8 mouse cellular contexts compared by ENCODE assay signal in genomic region chr8:125165505-125166446, GRCm38 (mm10).
DNase-seq lines count a peak whose midpoint lies in the region; ATAC-seq and TF ChIP-seq lines count a peak whose summit lies in the region.

No protein-coding gene starts in this region.

- peaks cover 4% of the 10 kb centered on the region; the same call in 1 of the 2 replicates for H3K27me3 ChIP-seq in hindbrain, embryonic 10.5 days (ENCODE audit: insufficient read depth, poor library complexity, severe bottlenecking)
- H3K27me3 ChIP-seq in hindbrain, embryonic 12.5 days = 0 out of 2 replicates have a peak, but pooled peaks cover under 1% of the 10 kb centered on the region
- H3K27me3 ChIP-seq in forebrain, embryonic 15.5 days = no peaks in the 10 kb centered on the region
- H3K27me3 ChIP-seq in intestine, postnatal 0 days (replicated peaks; ENCODE audit: control insufficient read depth, insufficient read depth, low read length) = no peaks in the 10 kb centered on the region
- H3K27me3 ChIP-seq in lung, embryonic 14.5 days (ENCODE audit: insufficient read depth, low read length) = no peaks in the 10 kb centered on the region
- H3K27me3 ChIP-seq in stomach, embryonic 15.5 days (replicated peaks) = no peaks in the 10 kb centered on the region

- WGBS in hindbrain, embryonic 10.5 days = 67% methylated on average over 11 of the region's 11 CpGs
- WGBS in hindbrain, embryonic 12.5 days = 70% methylated on average over 11 of the region's 11 CpGs
- WGBS in forebrain, embryonic 15.5 days = 65% methylated on average over 10 of the region's 11 CpGs
- WGBS in intestine, postnatal 0 days = 64% methylated on average over 10 of the region's 11 CpGs
- 70% methylated on average over 11 of the region's 11 CpGs for WGBS in lung, embryonic 14.5 days
- 67% methylated on average over 11 of the region's 11 CpGs for WGBS in stomach, embryonic 15.5 days

- no peak overlapping the region for H3K4me2 ChIP-seq in hindbrain, embryonic 12.5 days (replicated peaks)
- H3K4me2 ChIP-seq in forebrain, embryonic 15.5 days (replicated peaks) = no peak overlapping the region
- H3K4me2 ChIP-seq in intestine, postnatal 0 days (replicated peaks; ENCODE audit: low read depth) = no peak overlapping the region
- no peak overlapping the region for H3K4me2 ChIP-seq in lung, embryonic 14.5 days
- H3K4me2 ChIP-seq in stomach, embryonic 15.5 days = no peak overlapping the region

- TF ChIP-seq CTCF in intestine, postnatal 0 days (IDR thresholded peaks at IDR 0.05; ENCODE audit: low read depth) = peak; percentile 80
- TF ChIP-seq CTCF in lung, embryonic 14.5 days (IDR thresholded peaks at IDR 0.05; ENCODE audit: low read depth) = peak; percentile 69

- no peaks in the 10 kb centered on the region for H3K36me3 ChIP-seq in hindbrain, embryonic 10.5 days
- no peaks in the 10 kb centered on the region for H3K36me3 ChIP-seq in hindbrain, embryonic 12.5 days
- H3K36me3 ChIP-seq in forebrain, embryonic 15.5 days = no peaks in the 10 kb centered on the region
- H3K36me3 ChIP-seq in intestine, postnatal 0 days (ENCODE audit: control insufficient read depth, insufficient read depth) = no peaks in the 10 kb centered on the region
- no peaks in the 10 kb centered on the region for H3K36me3 ChIP-seq in lung, embryonic 14.5 days (ENCODE audit: insufficient read depth)
- no peaks in the 10 kb centered on the region for H3K36me3 ChIP-seq in stomach, embryonic 15.5 days

- no peaks in the 10 kb centered on the region for H3K9me3 ChIP-seq in hindbrain, embryonic 10.5 days
- H3K9me3 ChIP-seq in hindbrain, embryonic 12.5 days (replicated peaks) = no peaks in the 10 kb centered on the region
- no peaks in the 10 kb centered on the region for H3K9me3 ChIP-seq in forebrain, embryonic 15.5 days
- no peaks in the 10 kb centered on the region for H3K9me3 ChIP-seq in intestine, postnatal 0 days (ENCODE audit: control insufficient read depth)
- no peaks in the 10 kb centered on the region for H3K9me3 ChIP-seq in lung, embryonic 14.5 days (ENCODE audit: low read depth, low read length)
- H3K9me3 ChIP-seq in stomach, embryonic 15.5 days = no peaks in the 10 kb centered on the region

- no peak for ATAC-seq in hindbrain, embryonic 12.5 days (ENCODE audit: low FRiP score)
- ATAC-seq in cerebellum, adult (ENCODE audit: insufficient number of reproducible peaks, low FRiP score, low TSS enrichment) = 0 out of 2 replicates have a peak, but pooled peaks have one; percentile 26
- ATAC-seq in forebrain, embryonic 15.5 days (replicated peaks) = peak; percentile 39; the same call in 1 of the 2 replicates
- ATAC-seq in intestine, postnatal 0 days = peak; percentile 79
- no peak for ATAC-seq in lung, embryonic 14.5 days (ENCODE audit: insufficient read depth)
- ATAC-seq in stomach, embryonic 15.5 days (ENCODE audit: insufficient read depth, low FRiP score, low read depth) = 0 out of 2 replicates have a peak, but pooled peaks have one; percentile 18

- DNase-seq in hindbrain, embryonic 10.5 days (ENCODE audit: low spot score) = peak; percentile 37
- peak; percentile 13 to 39 for DNase-seq in CD8-positive naive resting alpha-beta T cell, adult 2 months (ENCODE audit: low read depth in 2 of 2, low spot score in 2 of 2)
- DNase-seq in lung, embryonic 14.5 days = peak; percentile 68

- peaks cover 7% of the 10 kb centered on the region for H3K4me1 ChIP-seq in hindbrain, embryonic 10.5 days (replicated peaks)
- peaks cover 9% of the 10 kb centered on the region for H3K4me1 ChIP-seq in hindbrain, embryonic 12.5 days
- H3K4me1 ChIP-seq in forebrain, embryonic 15.5 days = peaks cover 14% of the 10 kb centered on the region; the same call in 1 of the 2 replicates
- no peaks in the 10 kb centered on the region for H3K4me1 ChIP-seq in intestine, postnatal 0 days (replicated peaks; ENCODE audit: control insufficient read depth, insufficient read depth, low read length)
- H3K4me1 ChIP-seq in lung, embryonic 14.5 days (ENCODE audit: insufficient read depth) = no peaks in the 10 kb centered on the region; the same call in 1 of the 2 replicates
- no peaks in the 10 kb centered on the region for H3K4me1 ChIP-seq in stomach, embryonic 15.5 days

- no peak overlapping the region for H3K4me3 ChIP-seq in hindbrain, embryonic 10.5 days
- no peak overlapping the region for H3K4me3 ChIP-seq in hindbrain, embryonic 12.5 days
- H3K4me3 ChIP-seq in forebrain, embryonic 15.5 days = no peak overlapping the region
- H3K4me3 ChIP-seq in intestine, postnatal 0 days (ENCODE audit: low read depth, low read length) = no peak overlapping the region
- H3K4me3 ChIP-seq in lung, embryonic 14.5 days (ENCODE audit: low read depth, low read length) = no peak overlapping the region
- no peak overlapping the region for H3K4me3 ChIP-seq in stomach, embryonic 15.5 days (replicated peaks)

- H3K9ac ChIP-seq in hindbrain, embryonic 12.5 days = no peak overlapping the region
- no peak overlapping the region for H3K9ac ChIP-seq in forebrain, embryonic 15.5 days (replicated peaks)
- H3K9ac ChIP-seq in intestine, postnatal 0 days (ENCODE audit: low read depth, low read length) = no peak overlapping the region
- no peak overlapping the region for H3K9ac ChIP-seq in lung, embryonic 14.5 days
- no peak overlapping the region for H3K9ac ChIP-seq in stomach, embryonic 15.5 days

- peak overlapping the region; percentile 47; the same call in 1 of the 2 replicates for H3K27ac ChIP-seq in hindbrain, embryonic 10.5 days
- H3K27ac ChIP-seq in hindbrain, embryonic 12.5 days = no peak overlapping the region
- no peak overlapping the region for H3K27ac ChIP-seq in forebrain, embryonic 15.5 days (replicated peaks)
- no peak overlapping the region for H3K27ac ChIP-seq in intestine, postnatal 0 days (ENCODE audit: low read depth, low read length)
- no peak overlapping the region for H3K27ac ChIP-seq in lung, embryonic 14.5 days (ENCODE audit: low read depth)
- no peak overlapping the region for H3K27ac ChIP-seq in stomach, embryonic 15.5 days

Comparison
In these comparisons a context has a peak if more than half of its experiments do, and no peak if none do; other contexts are left out.
1. ATAC-seq: peak in cerebellum, adult (single experiment), forebrain, embryonic 15.5 days (single experiment), intestine, postnatal 0 days (single experiment) and stomach, embryonic 15.5 days (single experiment); none in hindbrain, embryonic 12.5 days (single experiment) and lung, embryonic 14.5 days (single experiment).
2. Peak in every context shown above with its lines, with median percentiles within 50 percentile points of each other: DNase-seq.